Mouse (Mus musculus) forebrain, embryonic 15.5 days (tissue): Measurements from ENCODE around the gene Trib2. TPM values are rescaled to one million over a fixed set of nuclear protein-coding genes. Genes with fewer than 3 reads are reported as not detected.

ENCODE experiments used
- ATAC-seq: fragments of 200-750 bp; cut with Nextera tagmentation; replicated peaks from 2 replicates; pipeline ENCODE4 v1.8.0; 2017; ENCODE audit warnings: mild to moderate bottlenecking, moderate TSS enrichment, moderate library complexity
- H3K27ac ChIP-seq: fragments of 300-500 bp; sonication (generic); replicated peaks from 2 replicates; pipeline ENCODE4 v1.5.1; 2015; ENCODE audit warnings: mild to moderate bottlenecking, inconsistent platforms
- H3K27me3 ChIP-seq: fragments of 300-500 bp; sonication (generic); 2 replicates; pipeline ENCODE4 v1.6.1; 2015; ENCODE audit warnings: inconsistent platforms
- H3K36me3 ChIP-seq: fragments of 300-500 bp; sonication (generic); 2 replicates; pipeline ENCODE4 v1.6.1; 2015; ENCODE audit warnings: mild to moderate bottlenecking, inconsistent platforms
- H3K4me1 ChIP-seq: fragments of 300-500 bp; sonication (generic); 2 replicates; pipeline ENCODE4 v1.6.1; 2015; ENCODE audit warnings: inconsistent platforms
- H3K4me2 ChIP-seq: fragments of 300-500 bp; sonication (generic); replicated peaks from 2 replicates; pipeline ENCODE4 v1.6.1; 2015; ENCODE audit warnings: mild to moderate bottlenecking, inconsistent platforms
- H3K4me3 ChIP-seq: fragments of 300-500 bp; sonication (generic); 2 replicates; pipeline ENCODE4 v1.5.1; 2015; ENCODE audit warnings: mild to moderate bottlenecking, inconsistent platforms
- H3K9ac ChIP-seq: fragments of 300-500 bp; sonication (generic); replicated peaks from 2 replicates; pipeline ENCODE4 v1.6.1; 2015; ENCODE audit warnings: mild to moderate bottlenecking, inconsistent platforms
- H3K9me3 ChIP-seq: fragments of 300-500 bp; sonication (generic); 2 replicates; pipeline ENCODE4 v1.6.1; 2016; ENCODE audit warnings: inconsistent platforms
- WGBS: fragments of 180-500 bp; shearing (Covaris S2); methylation state at CpG from one replicate; pipeline ENCODE4 v1.1.7; 2015; ENCODE audit warnings: mixed read lengths; 5-methylcytosine and 5-hydroxymethylcytosine counted together
- polyA plus RNA-seq: library from polyadenylated mRNA; unstranded; fragments of >200 nt; fragmentation: Nextera tagmentation; extraction: Ambion mirVana; gene quantifications from 2 replicates; pipeline ENCODE4 v1.2.1, GENCODE M21; 2015

Trib2 gene
- polyA plus RNA-seq, 1 experiment from 2014 or later: 105 TPM

DNA sequence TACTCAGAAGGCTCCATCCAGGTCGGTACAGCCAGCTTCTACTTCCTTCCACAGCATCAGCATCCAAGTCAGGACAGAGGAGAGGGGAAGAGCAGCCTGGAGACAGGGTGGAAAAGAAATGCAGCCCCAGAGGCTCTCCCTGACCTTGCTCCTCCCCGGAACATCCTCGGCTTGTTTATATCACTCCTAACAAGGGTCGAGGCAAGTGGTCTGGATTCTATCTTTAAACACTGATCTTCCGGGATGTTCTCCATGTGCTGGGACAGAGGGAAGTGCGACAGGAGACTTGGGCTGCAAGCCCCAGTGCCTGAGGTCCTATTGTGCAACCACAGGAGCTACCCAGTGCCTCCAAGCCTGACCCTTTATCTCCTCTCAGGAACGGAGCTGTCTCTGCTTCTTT, 18.7 kb downstream of the Trib2 start:
- Histone ChIP-seq H3K27ac (no peak overlapping the region), H3K9me3 (no peaks in the 10 kb centered on the region), H3K4me3 (no peak overlapping the region), H3K36me3 (peaks cover 46% of the 10 kb centered on the region), H3K4me2 (no peak overlapping the region), H3K4me1 (peaks cover 31% of the 10 kb centered on the region), H3K9ac (no peak overlapping the region), H3K27me3 (no peaks in the 10 kb centered on the region)
- no peak for ATAC-seq
- WGBS: 85% methylated on average over 7 of the region's 7 CpGs

DNA sequence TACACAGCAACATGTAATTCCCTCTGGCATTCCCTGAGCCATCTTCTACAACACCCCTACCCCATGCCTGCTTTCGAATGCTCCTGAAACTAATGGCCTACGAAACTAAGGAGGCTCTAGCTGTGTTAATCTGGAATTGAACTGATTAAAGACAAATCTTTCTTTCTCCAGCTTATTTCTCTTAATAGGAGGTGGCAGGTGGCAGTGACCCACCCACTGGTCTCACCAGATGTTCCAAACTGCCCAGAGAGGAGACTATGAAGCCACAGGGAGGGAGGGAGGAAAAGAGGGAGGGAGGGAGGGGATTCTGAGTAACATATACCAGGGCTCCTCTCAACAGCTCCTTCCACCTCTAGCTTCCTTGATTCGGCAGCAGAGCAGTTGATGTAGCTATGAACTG, 20.8 kb downstream of the Trib2 start:
- no peak overlapping the region for H3K4me2 ChIP-seq
- no peak overlapping the region for H3K27ac ChIP-seq
- peaks cover 12% of the 10 kb centered on the region for H3K4me1 ChIP-seq
- 62% methylated on average over 3 of the region's 3 CpGs for WGBS
- H3K9ac ChIP-seq: no peak overlapping the region
- ATAC-seq: no peak
- peaks cover 52% of the 10 kb centered on the region for H3K36me3 ChIP-seq
- H3K27me3 ChIP-seq: no peaks in the 10 kb centered on the region
- H3K9me3 ChIP-seq: no peaks in the 10 kb centered on the region
- H3K4me3 ChIP-seq: no peak overlapping the region

DNA sequence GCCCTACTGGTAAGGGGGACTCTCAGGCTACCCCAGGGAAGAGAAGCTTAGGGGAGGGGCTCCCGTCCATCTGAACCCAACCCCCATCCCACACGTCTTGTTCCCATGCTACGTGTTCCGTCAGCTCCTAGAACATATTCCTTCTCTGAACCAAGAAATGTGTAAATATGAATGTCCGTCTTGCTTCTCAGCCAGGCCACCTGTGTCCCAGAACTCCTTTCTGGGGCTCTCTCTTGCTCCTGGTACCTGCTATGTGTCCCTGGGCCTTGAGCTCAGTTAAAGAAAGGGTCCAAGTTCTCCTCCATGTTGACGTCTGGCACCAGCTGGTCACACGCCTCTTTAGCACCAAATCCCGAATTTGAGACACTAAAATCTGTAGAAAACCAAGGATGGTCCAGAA, 23.4 kb downstream of the Trib2 start:
- 93% methylated on average over 8 of the region's 8 CpGs for whole genome bisulfite sequencing
- Histone ChIP-seq H3K27me3 (no peaks in the 10 kb centered on the region), H3K36me3 (peaks cover 60% of the 10 kb centered on the region), H3K9me3 (no peaks in the 10 kb centered on the region), H3K4me1 (0 out of 2 replicates have a peak, but pooled peaks cover 3% of the 10 kb centered on the region), H3K4me3 (no peak overlapping the region), H3K9ac (no peak overlapping the region), H3K27ac (no peak overlapping the region), H3K4me2 (no peak overlapping the region)
- no peak for ATAC-seq

DNA sequence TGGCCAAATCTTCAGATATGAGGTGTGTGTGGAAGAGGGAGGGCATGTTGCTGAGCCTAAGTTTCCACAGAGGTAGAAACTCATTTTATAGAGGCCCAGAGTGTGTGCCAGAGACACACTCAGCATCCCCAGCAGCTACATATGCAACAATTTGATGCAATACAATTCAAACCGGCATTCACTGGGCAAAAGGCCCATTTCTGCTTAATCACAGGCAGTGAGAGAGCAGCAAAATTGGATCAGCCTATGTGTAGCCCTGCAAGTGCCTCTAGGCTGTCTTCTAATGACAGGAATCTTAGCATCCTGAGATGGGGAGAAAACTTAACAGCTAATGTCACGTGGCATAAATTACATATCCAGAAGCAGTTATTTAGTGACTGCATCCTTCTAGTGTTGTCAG, 26.5 kb downstream of the Trib2 start:
- Histone ChIP-seq H3K4me1 (0 out of 2 replicates have a peak, but pooled peaks cover 3% of the 10 kb centered on the region), H3K4me2 (no peak overlapping the region), H3K27me3 (no peaks in the 10 kb centered on the region), H3K4me3 (no peak overlapping the region), H3K36me3 (peaks cover 42% of the 10 kb centered on the region), H3K27ac (no peak overlapping the region), H3K9ac (no peak overlapping the region), H3K9me3 (no peaks in the 10 kb centered on the region)
- ATAC-seq: no peak
- 61% methylated on average over 2 of the region's 2 CpGs for WGBS

DNA sequence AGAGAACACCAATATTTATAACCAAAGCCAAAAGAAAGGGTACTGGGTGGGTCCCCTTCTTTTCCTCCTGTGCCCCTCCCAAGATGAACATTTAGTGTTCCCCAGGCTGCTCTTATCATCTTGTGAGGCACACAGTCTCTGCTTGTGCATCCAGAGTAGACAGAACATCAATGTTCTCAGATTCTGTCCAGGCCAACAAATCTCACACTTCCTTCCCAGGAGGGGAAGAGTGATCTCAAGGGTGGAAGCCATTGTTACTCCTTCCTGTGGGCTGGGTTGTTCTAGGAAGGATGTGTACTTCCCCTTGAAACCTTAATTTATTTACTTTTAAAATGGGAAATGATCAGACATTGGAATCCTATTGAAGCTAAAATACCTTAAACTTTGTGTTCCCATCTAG, 39.7 kb downstream of the Trib2 start:
- H3K36me3 ChIP-seq: no peaks in the 10 kb centered on the region
- no peak overlapping the region for H3K27ac ChIP-seq
- no peak overlapping the region for H3K4me2 ChIP-seq
- ATAC-seq: no peak
- H3K9me3 ChIP-seq: no peaks in the 10 kb centered on the region
- H3K4me1 ChIP-seq: no peaks in the 10 kb centered on the region
- no peak overlapping the region for H3K9ac ChIP-seq
- no peaks in the 10 kb centered on the region for H3K27me3 ChIP-seq
- H3K4me3 ChIP-seq: no peak overlapping the region

DNA sequence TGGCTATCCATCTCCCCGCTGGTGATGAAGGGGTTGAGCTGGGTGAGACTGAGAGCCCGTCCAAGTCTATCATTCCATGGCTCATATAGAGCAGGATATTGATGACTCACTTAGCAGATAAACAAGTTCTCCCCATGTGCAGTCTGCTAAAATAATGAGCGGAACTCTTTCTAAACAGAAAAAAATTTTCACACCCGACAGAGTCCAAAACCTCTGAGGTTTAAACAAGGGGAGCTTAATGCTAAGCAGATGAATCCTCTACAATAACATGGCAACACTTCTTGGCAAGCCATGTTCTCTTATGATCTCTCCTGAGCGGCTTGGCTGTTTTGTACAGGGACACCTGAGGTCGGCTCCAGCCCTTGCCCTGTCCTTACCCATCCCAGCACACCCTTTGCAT, 45.0 kb downstream of the Trib2 start:
- Histone ChIP-seq H3K9ac (no peak overlapping the region), H3K27ac (no peak overlapping the region), H3K27me3 (no peaks in the 10 kb centered on the region), H3K9me3 (no peaks in the 10 kb centered on the region), H3K4me1 (peaks cover 5% of the 10 kb centered on the region; the same call in 1 of the 2 replicates), H3K36me3 (no peaks in the 10 kb centered on the region), H3K4me2 (no peak overlapping the region), H3K4me3 (no peak overlapping the region)
- ATAC-seq: no peak
- 81% methylated on average over 6 of the region's 6 CpGs for WGBS

DNA sequence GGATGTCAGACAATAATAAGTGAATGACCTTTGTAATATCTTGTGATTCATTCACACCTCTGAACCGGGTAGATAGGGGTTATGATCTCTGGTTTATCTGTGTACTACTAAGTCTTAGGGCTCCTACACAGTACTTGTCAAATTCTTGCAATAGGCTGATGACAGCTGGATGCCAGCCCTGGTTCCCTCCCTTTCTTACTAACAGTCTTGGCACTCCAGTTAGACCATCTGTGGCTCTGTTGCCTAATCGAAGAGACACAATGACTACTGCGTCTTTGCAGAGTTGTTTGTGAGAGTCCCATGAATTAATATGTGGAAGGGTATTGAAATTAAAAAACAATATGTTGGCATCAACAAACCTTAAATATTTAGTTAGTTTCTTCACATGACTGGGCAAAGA, 48.2 kb downstream of the Trib2 start:
- Histone ChIP-seq H3K9me3 (no peaks in the 10 kb centered on the region), H3K4me2 (no peak overlapping the region), H3K27ac (no peak overlapping the region), H3K9ac (no peak overlapping the region), H3K27me3 (no peaks in the 10 kb centered on the region), H3K4me1 (peaks cover 5% of the 10 kb centered on the region; the same call in 1 of the 2 replicates), H3K36me3 (no peaks in the 10 kb centered on the region), H3K4me3 (no peak overlapping the region)
- 62% methylated on average over 3 of the region's 3 CpGs for WGBS
- ATAC-seq: peak; percentile 84

DNA sequence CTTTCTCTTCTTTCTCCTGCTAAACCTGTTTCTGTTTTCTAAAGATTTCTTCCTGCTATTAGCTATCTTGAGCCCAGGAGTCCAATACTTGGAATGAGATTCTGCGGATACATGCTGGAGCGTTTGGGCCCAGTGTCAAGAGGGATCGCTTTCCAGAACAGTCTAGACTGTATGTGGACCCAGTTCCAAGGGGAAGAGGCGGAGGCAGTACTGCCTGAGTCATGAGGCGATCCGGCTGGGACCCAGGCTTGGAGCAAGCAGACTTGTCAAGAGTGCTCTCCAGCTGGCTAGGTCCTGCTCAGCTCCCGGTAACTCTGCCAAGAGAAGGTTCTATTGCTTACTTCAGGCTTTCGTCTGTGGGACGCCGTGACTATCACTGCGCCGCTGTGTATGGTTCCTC, 50.7 kb downstream of the Trib2 start:
- no peaks in the 10 kb centered on the region for H3K9me3 ChIP-seq
- no peak overlapping the region for H3K4me3 ChIP-seq
- H3K27ac ChIP-seq: no peak overlapping the region
- ATAC-seq: peak; percentile 53
- H3K4me2 ChIP-seq: no peak overlapping the region
- no peak overlapping the region for H3K9ac ChIP-seq
- 77% methylated on average over 12 of the region's 12 CpGs for WGBS
- H3K36me3 ChIP-seq: no peaks in the 10 kb centered on the region
- H3K27me3 ChIP-seq: no peaks in the 10 kb centered on the region
- peaks cover 5% of the 10 kb centered on the region; the same call in 1 of the 2 replicates for H3K4me1 ChIP-seq

DNA sequence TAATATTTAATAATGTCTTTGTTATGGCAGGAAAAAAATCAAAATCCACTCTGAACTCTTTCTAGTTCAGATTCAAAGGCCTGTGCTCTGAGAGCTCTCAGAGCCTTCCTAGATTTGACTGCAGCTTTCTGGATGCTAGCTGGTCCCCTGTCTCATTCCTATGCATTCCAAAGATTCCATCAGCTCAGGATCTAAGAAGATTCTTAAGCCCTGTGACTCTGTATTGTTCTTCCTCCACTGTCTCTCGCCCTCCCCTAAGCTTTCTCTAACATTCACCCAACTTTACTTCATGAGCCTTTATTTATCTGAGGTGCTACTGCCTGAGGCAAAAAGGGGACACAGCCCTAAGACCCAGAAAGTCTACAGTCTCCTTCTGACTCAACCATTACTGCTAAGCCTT, 51.5 kb downstream of the Trib2 start:
- Histone ChIP-seq H3K27ac (no peak overlapping the region), H3K9me3 (no peaks in the 10 kb centered on the region), H3K9ac (no peak overlapping the region), H3K36me3 (no peaks in the 10 kb centered on the region), H3K4me3 (no peak overlapping the region), H3K4me1 (peaks cover 5% of the 10 kb centered on the region; the same call in 1 of the 2 replicates), H3K27me3 (no peaks in the 10 kb centered on the region), H3K4me2 (no peak overlapping the region)
- no peak for ATAC-seq
- WGBS: 21% methylated on average over 1 of the region's 1 CpGs

DNA sequence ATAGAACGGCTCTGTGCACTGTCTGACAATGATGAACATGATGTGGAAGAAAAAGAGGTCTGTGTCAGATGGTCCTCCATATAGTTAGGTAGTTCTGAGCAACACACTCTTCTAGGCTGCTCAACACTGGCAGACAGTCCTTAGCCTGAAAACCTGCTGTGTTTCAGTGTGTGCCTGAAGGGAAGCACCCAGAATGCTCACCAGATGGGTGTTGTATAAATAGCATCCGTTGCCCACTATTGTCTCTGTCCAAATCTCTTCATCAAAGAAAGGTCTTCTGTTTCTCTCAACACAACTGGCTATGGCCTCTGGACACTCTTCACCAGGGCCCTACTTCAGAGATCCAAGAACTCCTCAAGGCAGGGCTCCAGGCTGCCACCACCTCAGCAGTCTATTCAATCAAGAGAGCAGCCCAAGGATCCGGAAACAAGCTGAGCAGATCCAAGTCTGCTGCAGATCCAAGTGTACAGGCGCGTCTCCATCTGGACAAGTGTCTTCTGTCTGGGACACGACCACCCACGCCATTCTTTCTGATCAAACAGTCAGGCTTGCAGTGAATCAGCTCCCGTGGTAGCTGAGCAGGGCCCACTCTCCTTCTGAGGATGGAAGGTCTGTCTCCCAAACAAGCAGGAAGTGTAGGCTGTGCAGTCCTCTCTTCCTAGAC, 55.1 kb downstream of the Trib2 start:
- no peak overlapping the region for H3K9ac ChIP-seq
- no peaks in the 10 kb centered on the region for H3K4me1 ChIP-seq
- no peaks in the 10 kb centered on the region for H3K36me3 ChIP-seq
- no peaks in the 10 kb centered on the region for H3K9me3 ChIP-seq
- WGBS: 88% methylated on average over 8 of the region's 8 CpGs
- no peak for ATAC-seq
- H3K4me2 ChIP-seq: no peak overlapping the region
- H3K4me3 ChIP-seq: no peak overlapping the region
- H3K27ac ChIP-seq: no peak overlapping the region
- no peaks in the 10 kb centered on the region for H3K27me3 ChIP-seq

DNA sequence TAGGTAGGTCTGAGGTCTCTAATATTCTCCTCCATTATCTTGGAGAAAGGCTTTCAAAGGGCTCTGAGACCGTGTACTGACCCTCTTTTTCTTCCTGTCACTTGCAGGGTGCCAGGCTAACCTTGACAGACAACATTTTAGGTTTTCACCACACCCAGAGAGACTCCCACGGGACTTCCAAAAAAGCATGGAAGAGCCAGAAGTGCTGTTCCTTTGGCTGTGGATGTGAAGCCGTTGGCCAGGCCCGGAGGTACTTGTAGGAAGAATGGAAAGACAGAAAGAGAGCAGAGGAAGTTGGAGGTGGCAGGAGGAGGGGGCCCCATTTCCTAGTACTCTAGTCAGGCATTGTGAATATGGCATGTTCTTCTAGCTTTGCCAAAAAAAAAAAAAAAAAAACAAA, 56.0 kb downstream of the Trib2 start:
- Histone ChIP-seq H3K4me1 (no peaks in the 10 kb centered on the region), H3K27ac (no peak overlapping the region), H3K27me3 (no peaks in the 10 kb centered on the region), H3K9me3 (no peaks in the 10 kb centered on the region), H3K9ac (no peak overlapping the region), H3K36me3 (no peaks in the 10 kb centered on the region), H3K4me3 (no peak overlapping the region), H3K4me2 (no peak overlapping the region)
- ATAC-seq: no peak
- WGBS: 86% methylated on average over 4 of the region's 4 CpGs

DNA sequence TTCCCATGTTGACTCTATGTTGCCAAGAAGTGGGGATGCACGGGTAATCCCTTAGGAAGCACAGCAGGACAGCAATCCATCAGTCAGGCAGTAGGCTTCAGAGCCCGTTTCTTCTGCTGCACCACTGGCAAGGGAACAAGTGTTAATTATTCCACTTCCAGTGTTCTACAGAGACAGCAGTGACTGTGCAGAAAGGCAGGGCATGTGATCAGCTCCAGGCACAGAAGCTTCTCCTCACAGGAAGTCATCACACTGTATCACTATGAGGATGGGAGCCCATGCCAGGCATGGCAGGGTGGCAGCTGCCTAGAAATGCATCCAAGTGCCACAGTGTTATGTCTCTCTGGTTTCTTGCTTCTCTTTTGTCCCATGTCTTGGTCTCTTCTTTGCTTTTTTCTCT, 57.9 kb downstream of the Trib2 start:
- H3K9me3 ChIP-seq: no peaks in the 10 kb centered on the region
- H3K27me3 ChIP-seq: no peaks in the 10 kb centered on the region
- no peak overlapping the region for H3K4me3 ChIP-seq
- 25% methylated on average over 2 of the region's 2 CpGs for WGBS
- H3K36me3 ChIP-seq: no peaks in the 10 kb centered on the region
- H3K9ac ChIP-seq: no peak overlapping the region
- H3K4me1 ChIP-seq: no peaks in the 10 kb centered on the region
- H3K4me2 ChIP-seq: no peak overlapping the region
- ATAC-seq: peak; percentile 93
- H3K27ac ChIP-seq: no peak overlapping the region

DNA sequence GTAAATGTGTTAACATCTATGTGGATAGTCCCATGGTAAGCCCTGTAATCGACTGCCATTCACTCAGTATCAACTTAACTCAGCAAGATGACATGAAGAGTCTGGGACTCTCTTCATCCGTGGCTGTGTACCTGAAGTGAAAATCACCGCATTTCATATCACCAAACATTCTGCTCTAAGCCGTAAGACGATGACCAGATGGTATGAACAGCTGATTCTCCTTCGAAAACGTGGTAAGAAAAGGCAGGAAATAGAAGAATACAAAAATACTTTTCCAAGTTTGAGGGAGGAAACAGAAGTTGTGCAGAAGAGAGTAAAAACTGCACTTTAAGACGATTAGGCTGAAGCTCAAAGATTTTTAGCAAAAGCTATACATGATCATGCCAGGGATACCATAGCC, 59.4 kb downstream of the Trib2 start:
- Histone ChIP-seq H3K4me1 (no peaks in the 10 kb centered on the region), H3K4me2 (no peak overlapping the region), H3K27me3 (no peaks in the 10 kb centered on the region), H3K9ac (no peak overlapping the region), H3K4me3 (no peak overlapping the region), H3K27ac (no peak overlapping the region), H3K9me3 (no peaks in the 10 kb centered on the region), H3K36me3 (no peaks in the 10 kb centered on the region)
- WGBS: 81% methylated on average over 8 of the region's 8 CpGs
- no peak for ATAC-seq
